Mouse (Mus musculus): ENCODE results near the gene Trappc10. TPM values are rescaled to one million over a fixed set of nuclear protein-coding genes. Genes with fewer than 3 reads are reported as not detected.

Trappc10 gene
- polyA plus RNA-seq, 1 experiment, result 31.8 TPM

DNA sequence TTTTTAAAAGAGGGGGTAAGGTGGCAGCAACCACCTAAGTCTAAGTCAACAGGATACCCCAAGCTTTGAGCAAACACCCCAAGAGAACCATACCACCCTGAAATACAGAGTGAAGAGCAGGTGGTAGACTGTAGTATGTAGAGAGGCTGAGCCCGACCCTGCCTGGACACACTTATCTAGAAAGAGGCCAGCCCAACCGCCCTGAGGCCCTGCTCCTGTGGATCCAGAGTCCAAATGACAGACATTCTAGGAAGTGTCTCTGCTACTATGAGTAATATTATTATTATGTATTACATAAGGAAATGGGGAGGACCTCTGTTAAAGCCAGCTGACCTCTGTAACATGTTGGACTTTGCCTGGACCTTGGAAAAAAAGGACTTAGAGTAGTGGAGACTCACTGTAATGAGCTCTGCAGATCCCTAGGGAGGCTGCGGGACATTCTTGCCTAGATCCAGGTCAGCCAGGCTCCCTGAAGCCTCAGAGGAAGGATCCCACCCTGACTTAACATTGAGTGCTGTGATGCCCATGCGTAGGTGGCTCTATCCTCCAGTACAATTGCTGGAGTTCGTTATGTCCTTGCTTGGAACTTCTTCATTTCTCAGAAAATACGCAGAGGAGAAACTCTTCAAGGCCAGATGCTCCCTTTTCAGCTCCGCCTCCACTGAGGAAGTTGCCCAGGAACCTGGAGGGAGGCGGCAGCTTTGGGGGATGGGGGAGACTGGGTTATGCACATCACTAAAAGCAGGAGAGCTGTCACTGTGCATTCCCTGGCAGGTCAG lies 100.5 kb downstream of the Trappc10 start:
- Histone ChIP-seq H3K4me3 (replicated peaks; ENCODE audit: control insufficient read depth, low read depth, low read length) (no peak overlapping the region), H3K4me1 (ENCODE audit: control insufficient read depth, insufficient read depth, low read length) (peaks cover 8% of the 10 kb centered on the region), H3K27ac (ENCODE audit: control insufficient read depth, insufficient read depth, low read depth, low read length, poor library complexity) (no peak overlapping the region)
- 31% methylated on average over 8 of the region's 8 CpGs for WGBS
- TF ChIP-seq POLR2A (IDR thresholded peaks at IDR 0.05; ENCODE audit: borderline replicate concordance, control insufficient read depth, low read depth, low read length), result no peak
- no peak for TF ChIP-seq CTCF (IDR thresholded peaks at IDR 0.05; ENCODE audit: control insufficient read depth, insufficient read depth, low read length)

GRCm38 (mm10) chr10:78140843-78141242 lies 103.6 kb downstream of the Trappc10 start:
- Histone ChIP-seq H3K4me3 (replicated peaks; ENCODE audit: control insufficient read depth, low read depth, low read length) (no peak overlapping the region), H3K27ac (ENCODE audit: control insufficient read depth, insufficient read depth, low read depth, low read length, poor library complexity) (no peak overlapping the region), H3K4me1 (ENCODE audit: control insufficient read depth, insufficient read depth, low read length) (peaks cover 3% of the 10 kb centered on the region; the same call in 1 of the 2 replicates)
- 59% methylated on average over 3 of the region's 3 CpGs for WGBS
- TF ChIP-seq POLR2A (IDR thresholded peaks at IDR 0.05; ENCODE audit: borderline replicate concordance, control insufficient read depth, low read depth, low read length) (no peak), CTCF (IDR thresholded peaks at IDR 0.05; ENCODE audit: control insufficient read depth, insufficient read depth, low read length) (no peak)

GRCm38 (mm10) chr10:78140251-78140600 lies 104.2 kb downstream of the Trappc10 start:
- Histone ChIP-seq H3K4me1 (ENCODE audit: control insufficient read depth, insufficient read depth, low read length) (peaks cover 3% of the 10 kb centered on the region; the same call in 1 of the 2 replicates), H3K27ac (ENCODE audit: control insufficient read depth, insufficient read depth, low read depth, low read length, poor library complexity) (no peak overlapping the region), H3K4me3 (replicated peaks; ENCODE audit: control insufficient read depth, low read depth, low read length) (no peak overlapping the region)
- 89% methylated on average over 1 of the region's 1 CpGs for WGBS
- no peak for TF ChIP-seq CTCF (IDR thresholded peaks at IDR 0.05; ENCODE audit: control insufficient read depth, insufficient read depth, low read length)
- TF ChIP-seq POLR2A (IDR thresholded peaks at IDR 0.05; ENCODE audit: borderline replicate concordance, control insufficient read depth, low read depth, low read length), result no peak

DNA sequence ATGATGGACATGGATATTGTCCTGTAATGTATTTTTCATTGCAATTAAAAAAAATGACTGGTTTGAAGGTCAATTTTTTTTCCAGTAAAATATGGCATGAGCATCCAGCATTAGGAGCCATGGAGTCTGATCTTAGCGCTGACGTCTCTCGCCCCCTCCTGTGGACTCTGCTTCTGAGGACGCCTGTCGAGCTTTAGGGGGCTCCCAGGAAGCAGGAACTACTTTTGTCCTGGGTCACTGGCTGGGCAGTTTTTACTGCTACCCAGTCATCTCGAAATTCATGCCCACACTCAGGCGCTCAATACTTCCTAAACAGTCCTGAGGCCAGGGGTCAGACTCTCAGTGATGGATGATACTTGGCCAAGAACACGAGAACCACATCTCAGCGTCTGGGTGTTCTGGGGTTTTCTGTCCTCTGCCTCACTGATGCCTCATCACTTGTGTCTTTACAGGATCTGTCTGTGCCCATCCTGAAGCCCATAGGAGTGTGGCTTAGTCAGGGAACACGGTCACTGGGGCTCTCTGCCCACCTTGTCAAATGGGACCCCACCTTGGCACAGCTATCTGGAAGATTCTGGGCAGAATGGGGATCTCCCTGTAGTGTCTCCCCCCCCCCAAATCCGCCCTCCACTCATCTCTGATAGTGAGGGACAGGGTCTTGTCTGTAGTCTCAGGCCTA lies 104.7 kb downstream of the Trappc10 start:
- 71% methylated on average over 11 of the region's 11 CpGs for WGBS
- H3K4me3 ChIP-seq (replicated peaks; ENCODE audit: control insufficient read depth, low read depth, low read length), result no peak overlapping the region
- H3K27ac ChIP-seq (ENCODE audit: control insufficient read depth, insufficient read depth, low read depth, low read length, poor library complexity), result no peak overlapping the region
- H3K4me1 ChIP-seq (ENCODE audit: control insufficient read depth, insufficient read depth, low read length), result peaks cover 3% of the 10 kb centered on the region; the same call in 1 of the 2 replicates
- TF ChIP-seq POLR2A (IDR thresholded peaks at IDR 0.05; ENCODE audit: borderline replicate concordance, control insufficient read depth, low read depth, low read length), result no peak
- TF ChIP-seq CTCF (IDR thresholded peaks at IDR 0.05; ENCODE audit: control insufficient read depth, insufficient read depth, low read length), result no peak

GRCm38 (mm10) chr10:78138812-78139523 lies 105.5 kb downstream of the Trappc10 start:
- Histone ChIP-seq H3K4me3 (replicated peaks; ENCODE audit: control insufficient read depth, low read depth, low read length) (no peak overlapping the region), H3K27ac (ENCODE audit: control insufficient read depth, insufficient read depth, low read depth, low read length, poor library complexity) (no peak overlapping the region), H3K4me1 (ENCODE audit: control insufficient read depth, insufficient read depth, low read length) (peaks cover 7% of the 10 kb centered on the region)
- 44% methylated on average over 14 of the region's 14 CpGs for WGBS
- TF ChIP-seq CTCF (IDR thresholded peaks at IDR 0.05; ENCODE audit: control insufficient read depth, insufficient read depth, low read length) (no peak), POLR2A (IDR thresholded peaks at IDR 0.05; ENCODE audit: borderline replicate concordance, control insufficient read depth, low read depth, low read length) (no peak)

- Histone ChIP-seq H3K27ac (ENCODE audit: control insufficient read depth, insufficient read depth, low read depth, low read length, poor library complexity) (no peak overlapping the region), H3K4me1 (ENCODE audit: control insufficient read depth, insufficient read depth, low read length) (peaks cover 10% of the 10 kb centered on the region)
- 70% methylated on average over 3 of the region's 3 CpGs for WGBS
Observed at GRCm38 (mm10) chr10:78137191-78137590, 107.2 kb downstream of the Trappc10 start.

More at GRCm38 (mm10) chr10:78137191-78137590, 107.2 kb downstream of the Trappc10 start:
- no peak overlapping the region for H3K4me3 ChIP-seq (replicated peaks; ENCODE audit: control insufficient read depth, low read depth, low read length)
- TF ChIP-seq POLR2A (IDR thresholded peaks at IDR 0.05; ENCODE audit: borderline replicate concordance, control insufficient read depth, low read depth, low read length) (no peak), CTCF (IDR thresholded peaks at IDR 0.05; ENCODE audit: control insufficient read depth, insufficient read depth, low read length) (no peak)

Other genes with a start within 250 kb of the Trappc10 start
- 8.0 and 13.3 TPM in 2 replicates for gene Pfkl, start 234.6 kb downstream of the Trappc10 start, polyA plus RNA-seq (2011; ENCODE audit: insufficient read depth, insufficient read length, low replicate concordance, missing spikeins)
- 6.7 TPM in 1 of 2 replicates, not detected in the other for gene Dnmt3l, start 202.7 kb downstream of the Trappc10 start, polyA plus RNA-seq (2011; ENCODE audit: insufficient read depth, insufficient read length, low replicate concordance, missing spikeins)
- gene Aire, start 201.0 kb downstream of the Trappc10 start, polyA plus RNA-seq (2011; ENCODE audit: insufficient read depth, insufficient read length, low replicate concordance, missing spikeins), result not detected in 2 replicates
- 7.9 and 20.7 TPM in 2 replicates for gene Icosl, start 175.3 kb downstream of the Trappc10 start, polyA plus RNA-seq (2011; ENCODE audit: insufficient read depth, insufficient read length, low replicate concordance, missing spikeins)
- 25.3 and 31.3 TPM in 2 replicates for gene D10Jhu81e, start 74.9 kb downstream of the Trappc10 start, polyA plus RNA-seq (2011; ENCODE audit: insufficient read depth, insufficient read length, low replicate concordance, missing spikeins)
- 7.2 and 13.9 TPM in 2 replicates for gene Pwp2, start 59.5 kb downstream of the Trappc10 start, polyA plus RNA-seq (2011; ENCODE audit: insufficient read depth, insufficient read length, low replicate concordance, missing spikeins)
- gene Agpat3, start 107.8 kb upstream of the Trappc10 start, polyA plus RNA-seq (2011; ENCODE audit: insufficient read depth, insufficient read length, low replicate concordance, missing spikeins), result 15.4 and 21.4 TPM in 2 replicates
- gene Rrp1, start 168.4 kb upstream of the Trappc10 start, polyA plus RNA-seq (2011; ENCODE audit: insufficient read depth, insufficient read length, low replicate concordance, missing spikeins), result 80.6 and 132 TPM in 2 replicates
- 41.1 and 77.8 TPM in 2 replicates for gene Cstb, start 181.0 kb upstream of the Trappc10 start, polyA plus RNA-seq (2011; ENCODE audit: insufficient read depth, insufficient read length, low replicate concordance, missing spikeins)
- 2.2 and 3.3 TPM in 2 replicates for gene Pdxk, start 220.3 kb upstream of the Trappc10 start, polyA plus RNA-seq (2011; ENCODE audit: insufficient read depth, insufficient read length, low replicate concordance, missing spikeins)

Measured in bone marrow, adult 2 months (tissue).